Mouse (Mus musculus) layer of hippocampus, adult 2 months (tissue): ENCODE measurements around the gene 2900026A02Rik. TPM values are rescaled to one million over a fixed set of nuclear protein-coding genes. Genes with fewer than 3 reads are reported as not detected.
A peak's percentile ranks its signal among the peaks of the same experiment; 100 is the strongest.

Source experiments
- DNase-seq, 2 experiments: peaks; one replicate each; pipeline ENCODE4 v3.0.0; 2022; ENCODE audit warnings: low spot score in 2 of 2
- H3K27ac ChIP-seq: fragments of 200-600 bp; 2 replicates; pipeline ENCODE4 v1.8.1; 2022
- H3K4me3 ChIP-seq: fragments of 200-600 bp; 2 replicates; pipeline ENCODE4 v1.8.1; 2022; ENCODE audit warnings: mild to moderate bottlenecking
- CTCF ChIP-seq: fragments of 200-600 bp; conservative IDR thresholded peaks from 2 replicates; pipeline ENCODE4 v1.8.1; 2022; ENCODE audit warnings: antibody characterized with exemption, mild to moderate bottlenecking, moderate library complexity
- total RNA-seq, 2 experiments: library from RNA; stranded (reverse); gene quantifications; 2 replicates each; pipeline ENCODE4 v1.2.3; 2021

The 2900026A02Rik gene
- total RNA-seq, 2 experiments from 2014 or later = 60.2 to 62.1 TPM

- DNase-seq = no peak
- Histone ChIP-seq H3K27ac (peak overlapping the region; percentile 56; the same call in 1 of the 2 replicates), H3K4me3 (no peak overlapping the region)
- no peak for TF ChIP-seq CTCF
These were observed 87.0 kb downstream of the 2900026A02Rik start for GRCm38 (mm10) chr5:113133722-113134710.

DNA sequence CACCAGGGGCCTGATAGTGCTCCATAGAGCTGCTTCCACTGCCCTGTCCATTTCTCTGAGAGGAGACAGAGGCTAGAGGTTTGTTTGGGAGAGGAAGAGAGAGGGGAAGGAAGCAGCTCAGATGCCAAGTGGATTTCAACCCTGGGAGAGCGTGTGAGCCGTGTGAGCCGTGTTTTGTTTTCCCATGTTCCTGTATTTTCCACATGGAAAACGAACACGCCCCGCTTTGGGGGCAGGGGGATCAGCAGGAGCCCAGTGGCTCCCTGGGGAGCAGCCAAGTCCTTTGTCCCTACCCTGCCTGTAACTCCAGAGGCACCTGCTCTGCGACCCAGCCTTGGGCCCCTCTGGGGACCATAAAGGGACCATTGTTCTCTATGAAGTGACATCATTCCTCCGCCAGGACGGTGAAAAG, 88.0 kb downstream of the 2900026A02Rik start:
- Histone ChIP-seq H3K27ac (peak overlapping the region; percentile 56; the same call in 1 of the 2 replicates), H3K4me3 (no peak overlapping the region)
- no peak for DNase-seq
- 0 out of 2 replicates have a peak, but pooled peaks have one; percentile 5 for TF ChIP-seq CTCF

- Histone ChIP-seq H3K4me3 (no peak overlapping the region), H3K27ac (peak overlapping the region; percentile 56)
- TF ChIP-seq CTCF = no peak
- no peak for DNase-seq
These were observed 88.4 kb downstream of the 2900026A02Rik start for GRCm38 (mm10) chr5:113132635-113133041.

DNA sequence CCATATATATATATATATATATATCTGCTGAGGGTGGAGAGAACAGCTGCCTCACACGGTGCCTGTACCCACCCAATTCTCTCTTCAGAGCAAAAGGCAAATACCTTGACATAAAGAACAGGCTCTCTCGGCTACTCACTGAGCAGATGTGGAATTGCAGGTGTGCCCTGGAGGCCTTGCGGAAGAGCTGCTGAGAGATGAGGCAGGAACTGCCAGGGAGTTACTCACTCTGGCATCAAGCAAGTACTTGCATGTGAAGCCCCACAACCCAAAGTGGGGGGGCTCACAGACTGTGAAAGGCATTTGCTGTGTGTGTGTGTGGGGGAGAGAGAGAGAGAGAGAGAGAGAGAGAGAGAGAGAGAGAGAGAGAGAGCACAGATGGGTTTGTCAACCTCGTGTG, 92.6 kb downstream of the 2900026A02Rik start:
- no peak for TF ChIP-seq CTCF
- H3K27ac ChIP-seq = no peak overlapping the region; the same call in 1 of the 2 replicates
- no peak for DNase-seq
- no peak overlapping the region for H3K4me3 ChIP-seq

DNA sequence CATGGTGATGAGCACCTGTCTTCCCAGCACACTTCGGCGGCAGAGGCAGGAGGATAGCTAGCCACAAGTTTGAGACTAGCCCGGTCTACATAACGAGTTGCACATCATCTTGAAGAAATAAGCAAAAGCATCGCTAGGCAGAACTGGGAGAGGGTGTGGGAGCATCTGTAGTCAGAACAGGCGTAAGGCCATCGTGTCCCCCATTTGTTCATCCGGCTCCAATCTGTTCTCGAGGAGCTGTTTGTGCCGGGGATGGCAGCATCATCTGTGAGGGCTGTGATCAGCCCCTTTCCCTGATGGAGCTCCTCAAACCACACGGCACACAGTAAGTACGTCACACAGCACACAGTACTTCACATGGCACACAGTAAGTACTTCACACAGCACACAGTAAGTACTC, 94.6 kb downstream of the 2900026A02Rik start:
- Histone ChIP-seq H3K4me3 (no peak overlapping the region), H3K27ac (peak overlapping the region; percentile 68; the same call in 1 of the 2 replicates)
- no peak for TF ChIP-seq CTCF
- peak; percentile 71 to 76 for DNase-seq

DNA sequence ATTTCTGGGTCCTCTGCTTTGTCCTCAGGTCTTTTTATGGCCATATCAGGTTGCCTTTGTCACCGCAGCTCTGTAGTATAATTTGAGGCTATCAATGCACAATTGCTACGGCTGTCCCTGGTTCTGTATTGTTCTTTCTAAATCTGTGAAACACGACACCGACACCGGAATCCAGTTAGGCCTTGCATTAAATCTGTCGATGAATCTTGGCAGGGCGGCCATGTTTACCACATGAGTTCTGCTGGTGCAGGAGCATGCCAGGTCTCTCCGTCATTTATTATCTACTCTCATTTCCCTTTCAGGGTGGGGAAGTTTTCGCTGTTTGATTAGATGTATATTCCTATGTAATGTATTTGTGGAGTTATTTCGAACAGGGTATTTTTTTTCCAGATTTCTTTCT, 97.3 kb downstream of the 2900026A02Rik start:
- no peak for TF ChIP-seq CTCF
- Histone ChIP-seq H3K27ac (peak overlapping the region; percentile 47; the same call in 1 of the 2 replicates), H3K4me3 (no peak overlapping the region)
- DNase-seq = no peak

DNA sequence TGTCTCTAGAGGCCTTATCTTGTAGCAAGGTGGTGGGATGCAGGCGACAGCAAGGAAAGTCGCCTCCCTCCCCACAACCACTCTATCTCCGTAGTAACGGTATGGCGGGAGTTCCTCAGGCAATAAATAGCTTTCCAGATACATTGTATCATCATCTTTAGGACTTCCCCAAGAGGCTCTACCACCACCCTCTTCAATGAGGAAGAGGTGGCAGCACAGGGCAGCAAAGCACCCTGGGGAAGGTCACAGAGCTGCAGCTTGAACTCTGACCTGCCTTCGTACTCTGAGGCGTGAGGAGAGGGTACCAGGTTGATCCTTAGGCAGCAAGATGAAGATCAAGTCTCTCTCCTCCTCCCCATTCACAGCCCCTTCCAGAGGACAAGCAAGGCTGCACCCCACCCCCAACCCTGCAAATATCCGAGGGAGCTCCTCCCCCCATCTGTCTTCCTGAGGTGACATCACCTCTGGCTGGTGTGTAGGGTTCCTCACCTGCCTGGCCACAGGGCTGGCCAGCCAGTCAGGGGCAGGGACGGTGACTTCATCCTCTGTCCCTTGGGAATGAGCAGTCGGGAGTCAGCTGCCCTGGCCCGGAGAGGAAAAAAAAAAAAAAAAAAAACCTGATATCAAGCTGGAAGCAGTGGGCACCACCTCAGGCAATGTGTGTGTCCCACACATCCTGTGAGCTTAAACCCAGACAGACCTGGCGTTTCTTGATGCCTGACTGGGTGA, 98.5 kb downstream of the 2900026A02Rik start:
- no peak for DNase-seq
- TF ChIP-seq CTCF = no peak
- Histone ChIP-seq H3K27ac (peak overlapping the region; percentile 37; the same call in 1 of the 2 replicates), H3K4me3 (no peak overlapping the region)

- peak overlapping the region; percentile 37; the same call in 1 of the 2 replicates for H3K27ac ChIP-seq
- DNase-seq = no peak
- TF ChIP-seq CTCF = no peak
These were observed 99.5 kb downstream of the 2900026A02Rik start for GRCm38 (mm10) chr5:113121591-113121875.

GRCm38 (mm10) chr5:113120741-113121590, 100.1 kb downstream of the 2900026A02Rik start:
- TF ChIP-seq CTCF = no peak
- no peak overlapping the region for H3K4me3 ChIP-seq
- H3K27ac ChIP-seq = peak overlapping the region; percentile 52; the same call in 1 of the 2 replicates
- no peak for DNase-seq

More at GRCm38 (mm10) chr5:113121591-113121875, 99.5 kb downstream of the 2900026A02Rik start:
- no peak overlapping the region for H3K4me3 ChIP-seq

- peak overlapping the region; percentile 68 for H3K27ac ChIP-seq
These were observed 101.1 kb downstream of the 2900026A02Rik start for GRCm38 (mm10) chr5:113119861-113120465.

DNA sequence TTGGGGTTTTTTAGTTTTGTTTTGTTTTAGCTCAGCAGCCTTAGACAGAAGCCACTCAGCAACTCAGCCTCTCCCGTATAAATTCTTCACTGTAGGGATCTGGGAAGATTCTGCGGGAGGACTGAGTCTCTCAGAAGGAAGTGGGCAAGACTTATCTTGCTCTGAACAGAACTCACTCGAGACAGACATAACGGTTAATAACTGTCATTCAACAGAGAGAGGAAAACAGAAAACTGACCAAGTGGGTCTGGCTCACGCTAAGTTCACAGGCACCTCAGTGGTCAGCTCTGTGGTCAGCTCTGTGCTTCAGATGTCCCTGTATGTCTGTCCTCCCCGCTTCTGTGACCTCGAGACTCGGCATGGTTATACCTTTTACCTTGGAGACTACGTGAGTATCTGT, 101.7 kb downstream of the 2900026A02Rik start:
- DNase-seq = no peak
- Histone ChIP-seq H3K27ac (peak overlapping the region; percentile 68), H3K4me3 (no peak overlapping the region)
- TF ChIP-seq CTCF = no peak

More at GRCm38 (mm10) chr5:113119861-113120465, 101.1 kb downstream of the 2900026A02Rik start:
- peak in 1 of 2 experiments; percentile 68 for DNase-seq
- TF ChIP-seq CTCF = no peak
- H3K4me3 ChIP-seq = no peak overlapping the region

DNA sequence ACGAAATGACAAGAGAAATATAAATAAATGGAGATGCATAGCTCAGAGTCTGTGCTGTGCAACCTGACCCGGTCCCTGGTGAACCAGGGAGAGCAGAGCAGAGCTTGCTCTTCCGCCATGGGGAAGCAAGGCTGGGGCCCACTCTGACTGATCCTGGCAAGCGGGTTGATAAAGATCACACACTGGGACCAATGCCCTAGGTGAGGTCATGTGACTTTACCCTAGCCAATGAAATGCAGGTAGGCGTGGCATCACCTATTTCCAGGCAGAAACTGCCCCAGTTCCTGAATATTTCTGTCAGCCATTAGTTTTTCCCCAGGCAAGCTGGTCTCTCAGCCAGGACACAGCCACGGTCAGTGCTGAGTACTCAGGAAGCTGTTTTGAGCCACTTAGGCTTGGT, 102.3 kb downstream of the 2900026A02Rik start:
- Histone ChIP-seq H3K27ac (peak overlapping the region; percentile 43; the same call in 1 of the 2 replicates), H3K4me3 (no peak overlapping the region)
- DNase-seq = no peak
- TF ChIP-seq CTCF = no peak
